Mouse (Mus musculus) layer of hippocampus, adult 9-11 months (tissue): ENCODE measurements around the gene Sart1.
"Not testable (repeated sequence)": the region's sequence is repeated elsewhere in the genome, so short reads cannot be mapped to it uniquely, and the experiment has no call there.

Experiments used
- DNase-seq: peaks from one replicate; pipeline ENCODE4 v3.0.0; 2022

The Sart1 gene

DNA sequence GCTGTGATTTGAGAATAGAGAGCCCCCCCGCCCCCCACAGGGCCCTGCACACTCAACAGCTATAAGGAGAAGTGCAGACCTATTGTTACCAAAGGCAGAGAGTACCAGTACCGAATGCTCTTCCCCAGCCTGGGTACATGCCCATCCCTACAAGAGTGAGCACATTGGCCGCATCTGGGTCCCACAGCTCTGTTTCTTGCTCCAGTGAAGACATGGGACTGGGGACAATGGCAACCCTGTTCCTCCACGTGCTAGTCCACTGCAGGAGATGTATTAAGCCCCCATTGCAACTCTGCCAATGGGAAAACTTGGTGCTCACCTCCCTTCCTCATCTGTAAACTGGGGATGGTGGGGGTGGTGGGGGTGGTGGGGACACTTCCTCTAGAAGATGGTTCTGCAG is 25.3 kb upstream of the Sart1 start:
- DNase-seq = no peak

DNA sequence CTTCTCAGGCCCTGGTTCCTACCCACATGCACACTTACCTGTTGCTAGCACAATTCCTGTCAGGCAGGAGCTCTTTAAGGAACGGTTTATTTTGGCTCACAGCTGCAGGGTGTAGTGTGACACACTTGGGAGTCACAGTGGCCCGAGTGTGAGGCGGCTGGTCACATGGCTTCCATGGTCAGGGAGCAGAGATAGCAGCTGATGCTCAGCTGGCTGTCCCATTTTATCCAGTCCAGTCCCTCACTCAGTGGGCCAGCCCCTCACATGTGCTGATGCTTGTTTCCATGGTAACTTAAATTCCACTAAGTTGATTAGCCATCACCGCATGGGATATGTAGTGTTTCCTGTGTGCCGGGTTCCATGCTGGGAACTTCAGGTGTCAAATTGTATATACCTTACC is 23.5 kb upstream of the Sart1 start:
- DNase-seq = no peak

DNA sequence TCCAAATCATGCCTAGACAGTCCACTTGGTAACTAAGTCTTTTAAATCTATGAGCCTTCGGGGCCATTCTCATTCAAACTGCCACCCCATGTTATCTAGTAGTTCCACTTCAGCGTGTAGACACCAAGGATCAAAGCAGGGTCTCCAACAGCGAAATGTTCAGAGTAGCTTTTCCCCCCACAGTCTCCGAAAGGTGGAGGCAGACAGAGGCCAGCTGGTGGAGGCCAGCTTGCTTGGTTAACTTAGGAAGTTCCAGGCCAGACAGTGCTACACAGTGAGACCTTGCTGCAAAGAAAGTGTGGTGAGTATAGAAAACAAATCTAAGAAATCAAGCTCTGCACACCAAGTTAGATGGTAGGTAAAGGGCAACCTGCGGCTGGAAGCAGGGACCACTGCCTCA is 22.1 kb upstream of the Sart1 start:
- DNase-seq = no peak

GRCm38 (mm10) chr19:5409068-5409467 is 20.6 kb upstream of the Sart1 start:
- peak; percentile 38 for DNase-seq

GRCm38 (mm10) chr19:5408057-5409001 is 19.8 kb upstream of the Sart1 start:
- peak; percentile 12 for DNase-seq

GRCm38 (mm10) chr19:5407133-5407532 is 18.6 kb upstream of the Sart1 start:
- DNase-seq = no peak

GRCm38 (mm10) chr19:5406531-5407126 is 18.1 kb upstream of the Sart1 start:
- DNase-seq = peak; percentile 71

GRCm38 (mm10) chr19:5405924-5406323 is 17.4 kb upstream of the Sart1 start:
- no peak for DNase-seq

- no peak for DNase-seq
These were observed 13.8 kb upstream of the Sart1 start, which contains the start of gene Tsga10ip for GRCm38 (mm10) chr19:5402293-5402692. Gene Tsga10ip, minus strand, starts transcription at chr19:5402526.

DNA sequence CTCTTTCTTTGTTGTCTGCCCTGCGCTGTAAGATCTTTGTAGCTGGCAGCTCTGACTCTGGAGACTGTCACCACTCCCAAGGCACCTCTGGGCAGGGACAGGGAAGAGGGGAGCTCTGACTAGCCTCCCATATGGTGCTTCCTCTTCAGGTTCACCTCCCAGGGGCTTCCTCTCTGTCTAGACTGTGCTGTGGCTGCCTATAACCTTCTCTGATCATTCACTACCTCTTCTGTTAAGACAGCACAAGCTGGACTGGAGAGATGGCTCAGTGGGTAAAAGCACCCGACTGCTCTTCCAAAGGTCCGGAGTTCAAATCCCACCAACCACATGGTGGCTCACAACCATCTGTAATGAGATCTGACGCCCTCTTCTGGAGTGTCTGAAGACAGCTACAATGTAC is 12.6 kb upstream of the Sart1 start:
- not testable (repeated sequence) for DNase-seq

DNA sequence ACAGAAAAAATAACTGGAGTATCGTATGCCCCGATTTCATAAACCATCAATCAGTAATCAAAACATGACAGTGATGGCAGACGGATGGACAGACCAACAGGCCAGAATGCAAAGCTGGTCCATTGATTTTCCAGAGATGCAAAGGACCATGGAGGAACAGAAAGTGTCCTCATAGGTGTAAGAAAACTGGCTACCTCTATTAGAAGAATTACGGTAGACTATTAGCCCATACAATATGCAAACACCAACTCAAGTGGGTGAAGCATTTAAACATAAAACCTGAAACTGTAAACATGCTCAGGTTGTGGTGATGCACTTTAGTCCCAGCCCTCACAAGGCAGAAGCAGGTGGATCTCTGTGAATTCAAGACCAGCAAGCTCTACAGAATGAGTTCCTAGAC is 6.9 kb upstream of the Sart1 start:
- no peak for DNase-seq

DNA sequence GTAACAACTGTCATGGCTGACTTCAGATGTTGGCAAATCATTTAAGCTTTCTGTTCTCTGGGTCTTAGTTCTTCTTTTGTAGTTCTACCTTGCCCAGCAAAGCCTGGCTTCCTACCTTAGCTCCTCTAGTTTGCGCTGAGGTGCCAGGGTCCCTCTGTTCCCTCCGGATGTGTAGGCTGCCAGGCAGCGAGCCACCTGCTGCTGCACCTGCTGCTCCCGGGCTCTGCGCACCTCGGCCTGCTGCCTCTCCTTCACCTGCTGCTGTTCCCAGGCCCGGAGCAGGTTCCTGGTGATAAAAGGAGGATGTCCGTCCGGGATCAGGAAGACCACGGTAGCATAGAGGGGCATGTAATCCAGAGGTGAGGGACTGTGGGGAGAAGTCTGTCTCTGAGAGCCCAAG is 5.7 kb upstream of the Sart1 start:
- DNase-seq = no peak

- no peak for DNase-seq
These were observed 4.4 kb upstream of the Sart1 start for GRCm38 (mm10) chr19:5392892-5393291.

GRCm38 (mm10) chr19:5390416-5390815 is 1.9 kb upstream of the Sart1 start:
- no peak for DNase-seq

DNA sequence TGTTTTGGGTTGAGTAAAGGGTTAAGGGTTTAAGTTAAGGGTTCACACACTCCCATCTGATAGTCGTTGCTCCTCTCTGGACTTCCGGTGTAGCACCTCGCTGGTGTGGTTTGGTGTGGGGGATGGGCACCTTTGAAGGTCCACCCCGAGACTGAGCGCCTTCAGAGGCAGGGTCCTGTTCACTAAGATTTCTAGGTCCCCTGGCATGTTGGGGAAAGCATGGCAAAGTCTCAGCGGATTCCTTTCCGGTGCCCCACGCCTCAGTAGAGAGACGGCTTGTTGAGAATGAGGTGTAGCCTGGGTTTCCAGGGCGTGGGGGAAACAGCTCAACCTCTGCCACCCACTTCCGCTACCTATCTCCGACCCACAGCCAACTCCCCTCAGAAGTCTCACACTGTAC is 1.1 kb upstream of the Sart1 start:
- no peak for DNase-seq

- DNase-seq = no peak
These were observed 477 bp downstream of the Sart1 start for GRCm38 (mm10) chr19:5388011-5388441.

DNA sequence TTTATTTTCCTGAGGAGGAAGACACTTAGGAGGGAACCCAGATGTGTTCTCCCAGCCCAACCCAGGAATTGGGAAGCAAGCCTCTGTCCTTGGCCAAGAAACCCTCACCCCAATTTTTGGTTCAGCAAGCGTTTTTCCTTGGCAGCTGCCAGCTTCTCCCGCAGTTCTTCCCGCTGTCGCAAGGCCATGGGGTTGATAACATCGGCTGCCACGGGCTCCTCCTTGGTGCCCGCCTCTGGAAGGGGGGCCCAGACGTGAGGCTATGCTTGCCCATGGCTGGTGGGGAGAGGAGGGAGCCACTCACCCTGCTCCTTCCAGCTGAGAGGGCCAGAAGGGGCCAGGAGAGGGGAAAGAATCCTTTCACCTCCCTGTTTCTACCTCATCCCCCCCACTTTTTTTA is 3.8 kb downstream of the Sart1 start:
- DNase-seq = no peak

DNA sequence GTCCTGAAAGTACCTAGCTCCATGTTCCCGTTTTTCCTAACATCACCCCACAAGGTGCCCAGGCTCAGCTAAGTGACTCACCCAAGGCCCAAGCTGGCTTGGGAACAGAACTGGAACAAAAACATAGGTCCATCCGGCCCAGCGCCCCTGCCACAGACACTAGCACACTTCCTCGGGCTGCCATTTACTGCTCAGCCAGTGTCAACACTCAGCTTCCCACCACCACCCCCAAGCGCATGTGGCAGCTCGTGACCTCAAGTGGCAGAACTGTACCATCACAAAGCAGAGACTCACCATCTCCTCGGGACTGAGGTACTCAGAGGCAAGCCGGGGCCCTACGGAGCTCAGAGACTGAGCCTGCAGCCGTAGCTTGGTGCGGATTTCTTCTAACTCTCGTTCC is 5.2 kb downstream of the Sart1 start:
- no peak for DNase-seq

- peak; percentile 86 for DNase-seq
These were observed 11.1 kb downstream of the Sart1 start for GRCm38 (mm10) chr19:5377446-5377845.

DNA sequence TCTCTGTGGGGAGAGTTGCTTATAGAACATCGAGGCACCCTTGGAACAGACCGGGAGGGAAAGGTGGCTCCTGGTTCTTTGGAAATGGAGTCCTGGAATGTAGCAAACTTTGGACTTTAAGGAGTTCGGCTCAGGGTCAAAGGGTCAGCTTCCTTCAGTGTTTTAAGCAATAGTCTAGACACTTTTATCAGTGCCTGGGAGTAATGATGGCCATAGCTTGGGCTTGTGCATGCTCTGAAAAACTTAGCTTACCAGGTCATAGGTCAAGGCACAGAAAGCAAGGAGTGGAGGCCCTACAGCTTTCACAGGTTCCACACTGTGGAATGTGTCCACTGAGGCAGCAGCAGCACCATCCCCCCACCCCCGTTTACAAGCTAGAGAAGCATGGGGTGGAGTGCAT is 13.8 kb downstream of the Sart1 start:
- DNase-seq = no peak

DNA sequence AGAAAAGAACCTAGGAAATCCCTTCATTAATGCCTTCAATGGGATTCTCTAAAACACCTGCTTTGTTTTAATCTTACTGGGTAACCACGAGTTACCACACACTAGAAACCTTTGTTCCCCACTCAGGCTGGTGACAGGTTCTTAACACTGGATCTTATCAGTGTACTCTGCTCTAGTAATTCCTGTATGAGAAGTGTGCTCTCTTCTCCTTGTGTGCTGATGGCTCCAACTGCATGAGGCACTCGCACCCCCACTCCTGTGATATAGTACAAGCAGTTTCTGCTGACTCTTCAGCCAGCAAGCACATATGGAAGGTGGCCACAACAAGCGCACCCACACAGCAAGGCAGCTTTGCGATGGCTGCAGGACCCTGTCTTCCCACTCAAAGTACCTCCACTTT is 14.3 kb downstream of the Sart1 start:
- no peak for DNase-seq

DNA sequence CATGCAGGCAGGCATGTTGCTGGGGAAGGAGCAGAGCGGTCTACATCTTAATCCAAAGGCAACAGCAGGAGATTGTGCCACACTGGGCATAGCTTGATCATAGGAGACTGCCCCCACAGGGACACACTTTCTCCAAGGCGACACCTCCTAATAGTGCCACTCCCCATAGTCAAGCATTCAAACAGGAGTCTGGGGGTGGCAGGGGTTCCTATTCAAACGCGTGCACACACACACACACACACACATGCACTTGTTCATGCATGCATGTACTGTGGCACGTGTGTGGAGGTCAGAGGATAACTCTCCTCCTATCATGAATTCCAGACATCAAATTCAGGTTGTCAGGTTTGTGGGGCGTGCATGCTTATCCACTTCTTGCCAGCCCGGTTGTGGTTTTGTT is 15.8 kb downstream of the Sart1 start:
- no peak for DNase-seq

GRCm38 (mm10) chr19:5370932-5371331 is 17.6 kb downstream of the Sart1 start:
- DNase-seq = no peak

DNA sequence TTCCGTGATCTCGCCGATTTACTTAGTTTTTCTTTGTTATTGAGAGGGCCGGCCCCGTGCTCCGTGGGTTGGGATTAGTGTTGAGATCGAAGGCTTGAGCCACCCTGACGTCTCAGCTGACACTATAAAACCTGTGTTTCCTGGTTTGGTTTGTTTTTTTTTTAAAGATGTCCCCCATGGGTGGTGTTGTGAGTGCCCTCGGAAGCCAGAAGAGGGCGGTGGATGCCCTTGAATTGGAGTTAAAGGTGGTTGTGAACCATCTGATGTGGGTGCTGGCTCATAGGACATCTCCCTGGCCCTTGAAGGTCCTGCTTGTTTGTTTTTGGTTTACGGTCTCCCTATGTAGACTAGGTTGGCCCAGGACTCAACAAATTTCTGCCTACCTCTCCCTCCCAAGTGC is 21.0 kb downstream of the Sart1 start:
- no peak for DNase-seq

DNA sequence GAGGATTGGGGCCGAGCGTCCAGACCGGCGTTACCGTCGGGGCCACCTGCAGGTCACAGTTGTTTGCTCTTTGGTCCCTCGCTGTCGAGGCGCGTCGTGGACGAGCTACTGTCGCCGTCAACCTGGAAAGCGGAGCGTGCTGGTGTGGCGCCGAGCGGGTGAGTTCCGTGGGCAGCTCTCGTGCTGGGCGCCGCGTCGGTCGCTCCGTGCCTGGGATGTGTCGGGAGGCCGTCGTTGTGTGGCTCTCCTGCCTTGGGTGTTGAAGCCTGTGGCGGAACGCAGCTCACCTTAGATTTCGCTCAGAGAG is 21.5 kb downstream of the Sart1 start, which contains the start of gene Banf1:
TSS of gene Banf1 (minus strand) at position 116 of the 307 bp plus-strand sequence.
- no peak for DNase-seq
